Mouse (Mus musculus): Measurements from ENCODE around the gene Phf11b.
"Not testable (repeated sequence)": the region's sequence is repeated elsewhere in the genome, so short reads cannot be mapped to it uniquely, and the experiment has no call there.

DNA sequence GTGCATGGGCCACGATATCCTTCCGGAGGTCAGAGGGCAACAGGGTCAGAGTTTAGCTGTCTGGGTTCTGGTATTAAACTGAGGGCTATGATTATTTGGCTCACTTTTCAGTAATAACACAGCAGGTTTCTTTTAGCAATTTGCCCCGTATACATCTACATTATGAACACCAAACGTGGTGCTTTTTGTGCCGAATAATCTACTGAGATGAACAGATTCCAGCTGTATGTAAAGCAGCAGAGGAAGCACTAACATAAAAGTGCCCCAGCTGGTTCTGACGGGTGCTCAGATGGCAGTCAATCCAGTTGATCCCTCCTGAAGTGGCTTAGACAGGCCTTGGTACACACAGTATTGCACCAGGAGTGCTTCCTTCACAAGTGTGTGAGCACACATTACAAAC, 21.2 kb downstream of the Phf11b start:
- TF ChIP-seq POLR2A (IDR thresholded peaks at IDR 0.05; ENCODE audit: low read depth, low read length); CTCF (IDR thresholded peaks at IDR 0.05; ENCODE audit: borderline replicate concordance, insufficient read depth, low read length): not testable (repeated sequence)

Data from embryonic fibroblast, embryonic 13.5 days (primary cell).